Mouse (Mus musculus): ENCODE data around the gene Tiam1.

Gene Tiam1

DNA sequence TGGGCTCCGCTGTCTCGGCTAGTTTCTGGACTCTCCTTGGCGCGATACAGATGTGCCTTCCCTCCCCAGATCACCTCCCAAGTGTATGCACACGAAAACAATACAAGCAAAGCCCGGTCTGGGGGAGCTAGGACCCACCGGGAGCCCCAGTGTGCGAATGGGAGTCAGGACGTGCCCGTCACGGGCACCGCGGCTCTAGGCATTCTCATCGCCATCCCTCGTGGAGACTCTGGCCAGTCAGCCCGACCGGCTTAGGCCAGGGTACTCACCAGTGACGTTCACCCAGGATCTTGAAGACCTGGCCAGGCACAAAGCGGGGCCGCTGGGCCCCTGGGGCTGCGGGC lies 181 bp downstream of the Tiam1 start:
- DNase-seq (ENCODE audit: low read depth): no peak

DNA sequence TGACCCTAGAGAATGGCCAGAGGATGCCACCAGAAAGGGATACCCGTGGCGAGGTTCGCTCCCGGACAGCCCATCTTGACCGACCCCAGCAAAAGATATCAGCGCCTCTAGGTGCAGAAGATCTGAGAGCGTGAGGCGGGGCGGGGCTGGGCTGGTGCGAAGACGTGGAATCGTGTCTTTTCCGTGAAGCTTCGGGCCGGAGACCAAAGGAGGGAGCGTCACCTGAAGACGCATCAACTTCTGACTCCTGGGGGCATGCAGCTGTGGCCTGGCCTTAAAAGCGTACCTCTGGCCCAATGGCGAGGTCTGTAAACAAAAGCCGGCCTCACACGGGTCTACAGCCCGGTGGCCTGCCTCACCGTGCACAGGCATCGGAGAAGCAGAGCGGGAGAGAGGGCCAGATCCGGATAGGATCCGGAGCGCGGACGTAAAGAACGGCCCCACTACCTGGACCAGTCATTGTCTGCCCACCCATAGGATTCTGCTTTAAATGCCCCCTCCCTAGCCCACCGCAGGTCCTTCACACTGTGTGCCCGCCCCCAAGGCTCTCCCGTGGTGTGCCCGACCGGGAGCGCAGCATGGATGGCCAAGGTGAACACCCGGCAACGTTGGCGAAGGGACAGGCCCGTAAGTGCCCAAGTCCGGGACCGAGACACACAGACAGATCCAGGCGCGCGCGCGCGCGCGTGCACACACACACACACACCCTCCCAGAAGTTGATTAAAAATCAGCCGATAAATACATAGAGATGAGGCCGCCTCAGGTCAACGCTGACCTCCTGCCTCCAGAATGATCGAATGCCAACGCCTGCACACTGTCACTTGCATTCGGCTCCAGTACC lies 774 bp downstream of the Tiam1 start:
- peak; percentile 62 for DNase-seq (ENCODE audit: low read depth)

DNA sequence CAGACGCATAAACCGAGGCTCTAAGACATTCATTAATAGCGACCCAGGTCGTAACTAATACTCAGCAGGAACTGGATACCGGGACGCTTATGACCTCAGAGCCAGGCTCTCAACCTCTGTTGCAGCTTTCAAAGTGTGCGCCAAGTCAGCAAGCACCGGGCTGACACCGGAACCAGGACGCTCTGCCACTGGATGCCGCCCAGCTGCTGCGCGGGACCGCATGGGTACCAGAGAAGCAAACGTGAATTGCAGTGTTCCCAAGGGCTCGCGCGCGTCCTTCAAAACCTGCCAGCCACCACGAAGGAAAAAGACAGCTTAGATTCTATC lies 1.4 kb downstream of the Tiam1 start:
- DNase-seq (ENCODE audit: low read depth): peak; percentile 56

DNA sequence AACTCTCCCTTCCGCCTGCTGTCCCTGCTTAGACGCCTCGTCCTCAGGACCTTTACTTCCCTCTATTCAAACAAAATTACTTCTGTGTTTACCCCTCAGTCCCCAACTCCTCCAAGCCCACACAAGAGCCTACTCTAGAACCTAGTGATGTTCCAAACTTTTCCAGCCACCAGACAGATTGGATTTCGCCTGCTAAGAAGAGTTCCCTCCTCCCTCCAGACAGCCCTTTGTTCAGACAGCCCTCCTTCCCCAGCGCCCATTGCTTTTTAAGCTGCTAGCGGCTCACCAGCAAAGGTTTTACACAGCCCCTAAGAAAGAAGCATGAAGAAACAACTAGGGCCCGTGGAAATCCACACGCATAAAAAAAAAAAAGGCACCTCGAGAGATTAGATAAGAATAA lies 2.0 kb downstream of the Tiam1 start:
- no peak for DNase-seq (ENCODE audit: low read depth)

DNA sequence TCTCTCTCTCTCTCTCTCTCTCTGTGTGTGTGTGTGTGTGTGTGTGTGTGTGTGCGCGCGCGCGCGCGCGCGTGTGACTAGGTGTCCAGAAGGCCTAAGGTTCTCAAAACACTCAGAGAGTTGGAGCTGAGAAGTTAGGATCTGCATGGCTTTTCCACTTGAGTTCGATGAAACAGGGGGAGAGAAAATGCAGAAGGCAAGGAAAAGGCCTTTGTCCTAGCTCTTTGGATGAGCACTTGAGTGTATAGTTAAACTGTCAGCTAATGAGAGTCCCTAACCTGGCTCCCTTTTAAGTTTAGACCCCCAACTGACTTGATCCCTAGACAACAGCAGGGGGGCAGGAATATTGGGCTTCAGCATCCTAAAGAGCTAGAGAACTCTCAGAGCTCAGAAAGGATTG lies 3.0 kb downstream of the Tiam1 start:
- no peak for DNase-seq (ENCODE audit: low read depth)

DNA sequence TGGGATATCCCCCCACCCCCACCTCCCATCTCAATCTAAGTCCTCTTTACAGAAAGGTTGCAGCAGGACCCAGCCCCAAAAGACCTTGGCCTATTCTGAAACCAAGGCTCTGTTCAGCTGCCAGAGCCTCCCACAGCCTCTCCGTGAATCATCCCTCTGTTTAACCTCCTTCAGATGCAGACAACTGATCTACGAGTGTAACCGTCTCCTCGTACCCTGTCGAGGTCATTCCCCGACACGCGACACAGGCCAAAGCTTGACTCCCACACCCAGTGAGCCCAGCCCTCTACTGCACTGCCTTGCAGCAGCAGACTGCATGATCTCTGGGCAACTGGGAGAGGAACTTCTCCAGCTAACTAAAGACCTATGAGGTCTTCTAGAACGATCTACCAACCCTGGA lies 3.9 kb downstream of the Tiam1 start:
- DNase-seq (ENCODE audit: low read depth): no peak

DNA sequence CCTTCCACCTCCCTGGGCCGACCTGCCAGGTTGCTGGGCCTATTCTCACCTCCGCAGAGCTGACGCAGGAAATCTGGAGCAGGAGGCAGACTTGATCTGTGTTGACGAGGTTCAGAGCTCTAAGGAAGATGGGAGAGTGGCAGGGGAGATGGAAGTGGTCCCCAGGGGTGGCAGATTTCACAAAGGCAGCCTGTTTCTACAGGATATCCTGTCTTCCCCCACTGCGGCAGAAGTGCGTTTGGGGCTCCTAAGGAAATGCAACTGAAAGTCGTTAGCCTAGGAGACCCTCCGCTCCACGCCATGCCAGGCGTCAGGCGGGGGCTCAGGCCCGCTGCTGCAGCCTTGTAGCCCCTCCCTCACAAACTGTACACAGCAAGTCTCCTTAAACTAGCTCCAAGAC lies 5.4 kb downstream of the Tiam1 start:
- DNase-seq (ENCODE audit: low read depth): no peak

DNA sequence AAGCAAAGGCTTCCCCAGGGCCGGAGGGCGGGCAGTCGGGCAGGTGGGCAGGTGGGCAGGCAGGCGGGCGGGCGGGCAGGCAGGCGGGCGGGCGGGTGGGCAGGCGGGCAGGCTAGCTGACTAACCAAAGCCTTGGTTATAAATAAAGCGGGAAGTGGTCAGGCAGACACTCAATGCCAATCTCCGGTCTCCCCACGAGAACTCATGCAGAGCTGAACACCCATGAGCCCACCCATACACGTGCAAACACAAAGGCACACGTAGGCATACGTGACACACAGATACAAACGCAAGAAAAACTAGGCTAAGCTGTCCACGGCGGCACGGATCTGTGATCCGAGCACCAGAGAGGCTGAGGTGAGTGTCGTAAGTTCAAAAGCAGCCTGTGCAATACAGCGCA lies 6.4 kb downstream of the Tiam1 start:
- DNase-seq (ENCODE audit: low read depth): no peak

DNA sequence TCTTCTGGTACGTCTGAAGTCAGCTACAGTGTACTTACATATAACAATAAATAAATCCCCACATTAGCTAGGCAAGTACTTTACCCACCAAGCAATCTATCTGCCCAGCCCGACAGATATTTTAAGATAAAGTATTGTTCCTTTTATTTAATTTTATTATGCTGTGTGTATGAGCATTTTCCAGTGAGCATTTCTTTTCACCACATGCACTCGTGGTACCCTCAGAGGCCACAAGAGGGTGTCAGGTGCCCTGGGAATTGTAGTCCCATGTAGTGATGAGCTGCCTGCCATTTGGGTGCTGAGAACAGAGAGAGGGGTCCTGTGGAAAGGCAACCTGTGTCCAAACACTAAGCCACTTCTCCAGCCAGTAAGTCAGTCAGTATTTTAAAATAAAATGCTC lies 8.0 kb downstream of the Tiam1 start:
- no peak for DNase-seq (ENCODE audit: low read depth)

DNA sequence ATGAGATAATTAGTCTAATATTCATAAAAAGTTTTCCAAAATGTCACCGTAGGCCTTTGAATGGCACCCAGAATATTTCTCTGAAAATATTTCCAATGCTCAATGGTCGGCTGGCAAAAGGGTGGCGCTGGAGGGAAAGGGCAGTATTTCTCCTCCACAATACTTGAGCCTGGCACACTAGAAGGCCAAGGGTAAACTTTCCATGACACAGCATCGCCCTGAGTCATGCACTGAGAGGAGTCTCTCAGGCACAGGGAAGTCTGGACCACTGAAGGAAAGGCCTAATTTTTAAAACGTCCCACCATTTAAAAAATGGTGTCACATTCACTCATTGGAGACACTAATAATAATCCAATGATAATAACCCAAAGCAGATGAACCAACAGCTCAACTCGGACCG lies 9.2 kb downstream of the Tiam1 start:
- no peak for DNase-seq (ENCODE audit: low read depth)

DNA sequence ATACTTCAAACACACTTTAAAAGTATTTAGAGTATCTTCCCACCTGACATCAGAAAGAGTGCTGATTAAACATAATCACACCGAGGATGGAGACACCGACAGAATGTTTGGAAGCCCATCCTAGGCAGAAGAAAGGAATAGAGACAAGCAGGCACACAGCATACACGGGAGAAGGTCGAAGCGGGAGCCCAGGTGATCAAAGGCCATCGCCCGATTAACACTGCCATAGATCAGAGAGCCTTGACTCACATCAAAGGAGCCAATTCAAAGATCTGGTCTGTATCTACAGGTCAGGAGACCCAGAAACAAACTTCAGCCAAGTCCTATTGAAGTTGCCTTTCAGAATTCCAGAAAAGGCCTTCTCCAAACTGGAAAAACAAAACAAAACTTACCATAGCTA lies 10.8 kb downstream of the Tiam1 start:
- no peak for DNase-seq (ENCODE audit: low read depth)

DNA sequence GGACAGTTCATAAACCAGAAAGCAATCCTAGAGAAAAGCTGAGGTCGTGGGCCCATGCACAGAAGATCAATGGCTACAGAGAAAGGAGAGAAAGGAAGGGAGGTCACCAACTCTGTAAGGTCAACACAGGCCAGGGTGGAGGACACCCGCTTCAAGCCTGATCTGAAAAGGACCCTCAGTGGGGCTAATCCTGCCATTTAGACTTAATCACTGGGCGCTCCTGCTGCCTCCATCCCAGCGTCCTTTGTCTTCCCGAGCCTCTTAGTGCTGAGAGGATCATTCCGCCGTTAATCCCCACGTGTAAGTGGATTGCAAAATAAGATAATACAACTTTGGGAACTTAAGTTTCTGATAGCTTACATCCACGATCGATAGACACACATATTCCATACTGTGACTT lies 11.2 kb downstream of the Tiam1 start:
- no peak for DNase-seq (ENCODE audit: low read depth)

DNA sequence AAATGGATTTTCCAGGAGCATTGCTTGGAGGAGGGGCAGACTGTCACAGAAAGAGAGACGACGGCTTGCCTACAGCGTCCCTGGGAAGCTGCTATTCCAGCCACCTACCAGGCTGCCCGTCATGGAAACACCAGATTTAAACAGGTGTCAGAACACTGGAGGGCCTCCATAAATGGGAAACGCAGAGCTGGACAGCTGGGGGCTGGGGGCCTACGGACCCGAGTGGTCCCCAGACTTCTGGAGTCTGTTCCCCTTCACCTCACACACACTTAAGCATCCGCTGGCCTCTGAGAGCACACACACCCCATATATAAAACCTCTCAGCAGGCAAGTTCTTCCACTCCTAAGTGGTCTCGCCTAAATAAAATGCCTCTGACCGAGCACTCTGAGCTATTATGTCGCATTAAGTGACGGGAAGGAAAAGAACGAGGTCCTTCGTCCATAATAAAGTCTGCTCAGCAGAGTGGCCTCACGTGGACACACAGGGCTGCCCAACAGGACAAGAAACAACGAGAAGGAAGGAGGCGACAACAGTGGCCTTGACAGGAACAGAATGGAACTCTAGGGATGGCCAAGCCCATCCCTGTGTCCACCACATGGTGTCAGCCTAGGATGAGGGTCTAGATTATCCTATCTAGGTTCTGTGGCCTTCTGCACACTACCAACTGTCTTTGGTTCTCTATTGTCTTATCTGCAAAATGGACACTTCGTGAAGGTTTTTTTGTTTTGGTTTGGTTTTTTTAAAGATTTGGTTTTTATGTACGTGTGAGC lies 14.6 kb downstream of the Tiam1 start:
- no peak for DNase-seq (ENCODE audit: low read depth)

DNA sequence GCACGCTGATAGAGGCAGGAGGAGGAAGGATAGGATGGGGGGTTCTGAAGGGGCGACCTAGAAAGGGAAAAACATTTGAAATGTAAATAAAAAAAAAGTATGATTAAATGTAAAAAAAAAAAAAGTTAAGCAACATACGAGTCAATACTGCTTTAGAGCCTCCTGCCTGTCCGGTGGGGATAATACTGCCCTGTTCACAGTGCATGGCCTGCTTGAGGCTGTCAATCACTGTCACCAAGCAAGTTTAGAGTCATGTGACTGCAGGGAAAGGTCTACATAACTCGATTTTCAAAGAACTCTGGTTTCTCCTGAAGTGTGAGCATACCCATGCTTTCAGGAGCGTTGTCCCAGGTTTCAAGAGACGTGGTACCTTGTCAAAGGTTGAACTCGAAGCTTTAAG lies 15.2 kb downstream of the Tiam1 start:
- no peak for DNase-seq (ENCODE audit: low read depth)

DNA sequence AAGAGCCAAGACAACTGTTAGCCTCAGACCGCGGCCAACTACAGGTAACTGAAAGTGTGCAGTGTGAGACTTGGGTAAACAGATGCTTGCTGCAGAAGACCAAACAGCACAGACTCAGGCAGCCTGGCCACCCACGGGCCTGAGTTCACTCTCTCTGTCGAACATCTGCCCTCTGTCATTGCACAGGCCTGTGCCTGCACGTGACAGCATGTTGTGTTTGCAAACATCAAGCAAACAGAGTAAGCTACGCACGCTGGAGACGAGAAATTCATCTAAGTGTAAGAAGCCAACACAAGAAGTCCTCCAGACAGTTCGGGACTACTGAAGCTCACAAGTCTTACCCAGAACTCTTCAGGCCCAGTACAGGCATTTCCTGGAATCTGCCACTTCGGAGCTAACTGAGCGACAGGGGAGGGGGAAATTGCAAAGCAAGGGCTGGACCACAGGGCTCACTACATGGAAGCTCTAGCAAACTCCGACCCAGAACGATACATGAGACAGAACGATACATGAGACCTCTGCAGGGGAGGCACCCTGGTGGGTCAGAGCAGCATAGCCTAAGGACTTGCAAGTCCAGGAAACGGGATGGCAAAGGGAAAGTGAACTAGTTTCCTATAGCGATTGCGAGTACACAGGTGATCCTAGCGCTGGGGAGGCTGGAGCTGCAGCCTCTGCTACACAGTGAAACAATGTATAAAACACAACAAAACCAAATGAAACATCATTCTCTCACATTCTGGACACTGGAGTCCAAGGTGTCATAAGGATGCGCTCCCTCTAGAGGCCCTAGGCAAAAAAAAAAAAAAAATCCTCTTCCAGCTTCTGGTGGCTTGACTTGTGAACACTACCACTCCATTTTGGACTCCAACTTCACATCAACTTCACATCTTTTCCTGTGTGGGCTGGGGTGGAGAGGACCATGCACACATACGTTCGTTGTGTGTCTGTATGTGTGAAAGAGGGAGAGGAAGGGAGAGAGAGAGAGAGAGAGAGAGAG lies 18.0 kb downstream of the Tiam1 start:
- DNase-seq (ENCODE audit: low read depth): no peak

DNA sequence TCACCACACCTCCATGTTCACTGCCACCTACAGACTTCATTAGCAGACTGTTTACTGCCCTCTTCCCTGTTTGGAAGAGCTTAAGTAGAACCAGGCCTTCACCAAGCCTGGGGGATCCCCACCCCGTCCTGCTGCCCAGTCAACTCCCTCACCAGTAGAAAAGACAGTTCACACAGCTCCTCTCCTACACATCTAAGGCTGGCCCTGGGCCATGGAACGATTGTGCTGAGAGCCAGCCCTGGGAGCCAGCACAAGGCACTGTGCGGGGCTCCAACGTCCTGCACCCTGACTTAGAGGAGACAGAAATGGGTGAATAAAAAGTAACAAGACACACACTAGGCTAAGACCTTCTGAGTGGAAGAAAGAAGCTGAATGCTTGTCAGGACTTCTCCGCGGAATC lies 20.5 kb downstream of the Tiam1 start:
- no peak for DNase-seq (ENCODE audit: low read depth)

DNA sequence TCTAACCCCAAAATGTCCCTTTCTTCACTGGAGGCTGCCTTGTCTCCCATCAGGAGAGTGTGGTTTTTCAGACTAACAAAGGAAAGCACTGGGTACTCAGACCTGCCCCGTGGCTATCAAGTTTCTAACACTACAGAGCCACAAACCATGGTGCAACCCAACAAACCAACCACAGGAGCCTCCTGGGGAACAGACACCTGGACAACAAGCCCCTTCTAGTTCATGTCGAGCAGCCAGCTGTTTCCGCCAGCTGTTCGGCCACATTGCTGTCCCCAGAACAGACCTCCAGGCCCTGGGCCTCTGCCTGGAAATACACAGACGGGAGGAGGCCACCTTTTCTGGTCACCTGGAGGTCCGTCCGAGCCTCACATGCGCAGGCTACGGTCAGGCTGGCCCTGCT lies 21.1 kb downstream of the Tiam1 start:
- DNase-seq (ENCODE audit: low read depth): no peak

DNA sequence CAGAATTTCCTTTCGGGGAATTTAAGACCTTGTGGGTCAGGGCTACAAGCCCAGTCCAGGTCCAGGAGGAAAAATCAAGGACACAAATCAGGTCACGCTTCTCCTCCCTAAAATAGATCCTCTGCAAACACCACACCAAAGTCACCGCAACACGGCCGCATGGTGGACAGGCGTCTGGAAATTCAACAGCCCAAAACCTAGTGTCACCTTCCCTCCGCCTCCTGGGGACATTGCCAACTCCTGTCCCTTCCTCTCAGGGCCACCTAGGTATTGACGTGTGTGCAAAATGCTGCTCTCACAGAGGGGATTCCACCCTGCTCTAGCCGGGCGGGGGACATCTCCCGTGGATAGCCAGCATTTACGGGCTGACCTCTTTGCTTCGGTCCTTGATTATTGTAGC lies 21.8 kb downstream of the Tiam1 start:
- DNase-seq (ENCODE audit: low read depth): no peak

DNA sequence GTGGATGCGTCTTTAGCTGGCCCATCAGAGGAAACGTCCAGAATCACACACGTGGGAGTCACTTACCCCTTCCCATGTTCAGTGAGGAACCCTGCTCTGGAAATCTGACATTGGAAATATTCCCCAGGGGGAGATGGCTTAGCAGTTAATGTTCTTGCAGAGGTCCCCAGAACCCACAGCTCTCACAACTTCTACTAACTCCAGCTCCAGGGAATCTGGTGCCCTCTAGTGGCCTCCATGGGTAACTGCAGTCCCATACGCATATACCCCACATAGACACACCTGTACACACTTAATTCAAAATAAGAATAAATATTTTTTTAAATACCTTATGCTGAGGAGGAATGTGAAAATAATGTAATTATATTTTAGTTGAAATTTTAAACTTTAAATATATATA lies 23.6 kb downstream of the Tiam1 start:
- no peak for DNase-seq (ENCODE audit: low read depth)

DNA sequence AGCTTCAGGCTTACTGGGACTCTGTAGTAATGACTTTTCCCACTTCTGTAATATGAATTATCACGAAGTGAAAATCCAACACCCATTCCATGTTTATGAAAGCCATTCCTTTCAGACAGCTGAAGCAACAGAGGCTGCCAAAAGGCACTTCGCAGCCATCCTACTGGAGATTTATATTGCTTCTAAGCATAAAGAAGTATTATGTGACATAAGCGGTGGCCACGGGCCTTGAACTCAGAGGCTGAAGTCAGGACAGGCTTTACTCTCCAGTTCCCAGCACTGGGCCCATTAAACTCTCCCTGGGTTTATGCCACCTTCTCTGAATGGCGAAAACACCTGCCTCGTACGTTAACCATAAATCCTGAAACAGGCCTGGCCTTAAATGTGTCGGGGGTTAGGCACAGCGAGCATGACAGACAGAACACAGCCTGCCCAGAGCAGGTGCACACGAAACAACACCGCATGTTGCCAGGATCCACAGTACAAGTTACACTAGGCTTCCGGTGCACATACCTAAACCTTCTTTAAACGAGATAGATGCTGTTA lies 26.9 kb downstream of the Tiam1 start:
- DNase-seq (ENCODE audit: low read depth): no peak

DNA sequence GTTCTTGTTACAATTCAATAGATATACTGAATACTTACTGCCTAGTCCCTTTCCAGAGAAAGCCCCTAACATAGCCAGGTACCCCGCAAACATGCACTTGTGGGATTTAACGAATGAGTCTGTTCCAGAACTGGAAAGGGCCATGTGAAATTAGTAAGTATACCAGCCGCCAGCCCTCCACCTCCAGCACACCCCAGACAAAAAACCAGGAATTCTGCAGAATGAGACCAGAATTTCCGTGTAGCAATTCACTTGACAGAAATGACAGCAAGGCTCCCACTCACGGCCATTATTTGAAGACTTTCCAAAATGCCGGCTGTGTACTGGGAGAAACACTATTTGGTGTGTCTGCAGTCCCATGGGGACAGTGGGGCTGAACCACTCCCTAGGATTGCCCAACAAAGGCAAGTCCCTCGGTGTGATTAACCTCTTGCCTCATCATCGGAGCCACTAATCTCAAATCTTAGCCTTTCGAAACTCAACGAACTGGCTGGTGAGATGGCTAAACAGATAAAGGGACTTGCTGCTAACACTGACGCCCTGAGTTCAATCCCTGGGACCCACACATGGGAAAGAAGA lies 30.9 kb downstream of the Tiam1 start:
- no peak for DNase-seq (ENCODE audit: low read depth)

DNA sequence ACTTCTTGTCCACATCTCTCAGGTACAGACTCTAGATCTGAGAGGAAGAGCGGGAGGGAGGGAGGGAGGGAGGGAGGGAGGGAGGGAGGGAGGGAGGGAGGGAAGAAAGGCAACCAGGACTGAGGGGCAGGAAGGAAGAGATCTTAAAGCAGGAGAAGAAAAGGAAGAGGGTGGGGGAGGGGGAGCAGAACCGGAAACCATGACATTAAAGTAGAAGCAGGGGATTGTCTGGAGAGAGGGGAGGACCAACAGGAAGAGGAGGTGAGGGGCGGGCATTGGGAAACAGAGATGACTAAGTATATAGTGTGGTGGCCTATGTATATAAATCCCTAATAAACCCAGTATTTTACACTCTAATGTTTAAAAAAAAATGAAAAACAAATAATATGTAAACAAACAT lies 34.1 kb downstream of the Tiam1 start:
- DNase-seq (ENCODE audit: low read depth): no peak
